Mouse (Mus musculus): ENCODE measurements around the gene Srgn. TPM values are rescaled to one million over a fixed set of nuclear protein-coding genes. Genes with fewer than 3 reads are reported as not detected.
A peak's percentile ranks its signal among the peaks of the same experiment; 100 is the strongest.
"Not testable (repeated sequence)": the region's sequence is repeated elsewhere in the genome, so short reads cannot be mapped to it uniquely, and the experiment has no call there.

The Srgn gene
- polyA plus RNA-seq, 1 experiment from 2014 or later, result 67.1 TPM

GRCm38 (mm10) chr10:62481108-62481852 lies 46.0 kb downstream of the Srgn start:
- no peak overlapping the region for H3K4me2 ChIP-seq
- no peak overlapping the region for H3K4me3 ChIP-seq (replicated peaks)
- no peaks in the 10 kb centered on the region for H3K9me3 ChIP-seq (replicated peaks)
- ATAC-seq (ENCODE audit: low read depth), result no peak
- H3K36me3 ChIP-seq, result peaks cover 21% of the 10 kb centered on the region
- 66% methylated on average over 7 of the region's 7 CpGs for WGBS (ENCODE audit: insufficient replicate concordance)
- peaks cover 34% of the 10 kb centered on the region for H3K4me1 ChIP-seq (replicated peaks)
- H3K27me3 ChIP-seq, result no peaks in the 10 kb centered on the region
- DNase-seq, result no peak
- H3K9ac ChIP-seq, result no peak overlapping the region
- no peak overlapping the region for H3K27ac ChIP-seq

DNA sequence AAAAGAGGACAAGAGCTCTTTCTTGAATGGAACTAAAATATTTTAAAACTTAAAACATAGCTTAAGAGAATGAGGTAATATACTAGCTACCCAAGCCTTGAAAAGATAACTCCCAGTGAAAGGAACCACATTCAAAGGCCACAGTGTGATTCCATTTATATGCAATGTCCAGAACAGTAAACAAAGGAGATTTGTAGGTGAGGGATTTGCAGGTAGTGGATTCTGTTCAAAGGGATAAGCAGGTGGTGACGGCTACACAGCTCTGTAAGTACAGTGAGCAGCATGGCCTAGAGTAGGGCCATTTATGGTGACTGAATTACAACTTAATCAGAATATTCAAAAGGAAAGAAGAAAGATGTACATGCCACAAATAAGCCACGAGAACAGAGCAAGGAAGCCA lies 50.3 kb downstream of the Srgn start:
- Histone ChIP-seq H3K4me2 (no peak overlapping the region), H3K27ac (no peak overlapping the region), H3K9ac (no peak overlapping the region), H3K9me3 (replicated peaks) (no peaks in the 10 kb centered on the region), H3K4me1 (replicated peaks) (peaks cover 12% of the 10 kb centered on the region), H3K36me3 (peaks cover 26% of the 10 kb centered on the region), H3K27me3 (no peaks in the 10 kb centered on the region), H3K4me3 (replicated peaks) (no peak overlapping the region)
- 63% methylated on average over 2 of the region's 2 CpGs for WGBS (ENCODE audit: insufficient replicate concordance)
- no peak for ATAC-seq (ENCODE audit: low read depth)
- DNase-seq, result no peak

- ATAC-seq (ENCODE audit: low read depth) (no peak), DNase-seq (no peak)
- H3K9me3 ChIP-seq (replicated peaks), result no peaks in the 10 kb centered on the region
- H3K4me2 ChIP-seq, result no peak overlapping the region
- peaks cover 26% of the 10 kb centered on the region for H3K36me3 ChIP-seq
- 84% methylated on average over 10 of the region's 10 CpGs for WGBS (ENCODE audit: insufficient replicate concordance)
- no peaks in the 10 kb centered on the region for H3K27me3 ChIP-seq
- no peak overlapping the region for H3K4me3 ChIP-seq (replicated peaks)
- no peak overlapping the region for H3K9ac ChIP-seq
- peaks cover 3% of the 10 kb centered on the region; the same call in 1 of the 2 replicates for H3K4me1 ChIP-seq (replicated peaks)
- H3K27ac ChIP-seq, result no peak overlapping the region
Measured at GRCm38 (mm10) chr10:62474944-62475343, 52.3 kb downstream of the Srgn start.

GRCm38 (mm10) chr10:62471105-62471504 lies 56.1 kb downstream of the Srgn start:
- no peak for DNase-seq
- 54% methylated on average over 5 of the region's 5 CpGs for WGBS (ENCODE audit: insufficient replicate concordance)
- ATAC-seq (ENCODE audit: low read depth), result no peak
- Histone ChIP-seq H3K9me3 (replicated peaks) (no peaks in the 10 kb centered on the region), H3K4me2 (no peak overlapping the region), H3K9ac (no peak overlapping the region), H3K4me3 (replicated peaks) (no peak overlapping the region), H3K4me1 (replicated peaks) (peaks cover 3% of the 10 kb centered on the region; the same call in 1 of the 2 replicates), H3K27ac (no peak overlapping the region), H3K36me3 (peaks cover 23% of the 10 kb centered on the region), H3K27me3 (no peaks in the 10 kb centered on the region)

DNA sequence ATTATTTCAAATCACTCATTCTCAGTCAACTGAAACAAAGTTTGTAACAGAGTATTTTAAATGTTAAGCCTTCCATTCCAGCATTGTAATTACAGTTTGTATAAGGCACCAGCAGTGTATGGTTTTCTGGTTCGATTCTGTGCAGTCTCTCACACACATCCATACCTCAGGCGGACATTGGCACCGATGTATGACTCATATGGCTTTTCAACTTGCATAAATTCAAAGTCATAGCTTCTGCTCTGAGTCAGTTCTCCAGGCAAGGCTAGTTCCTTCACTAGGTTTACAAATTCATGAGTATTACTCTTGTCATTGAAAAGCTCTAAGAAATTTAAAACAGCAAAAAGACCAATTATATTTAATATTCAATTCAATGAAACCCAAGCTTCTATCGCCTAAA lies 57.5 kb downstream of the Srgn start:
- ATAC-seq (ENCODE audit: low read depth) (no peak), DNase-seq (no peak)
- Histone ChIP-seq H3K9me3 (replicated peaks) (no peaks in the 10 kb centered on the region), H3K4me2 (no peak overlapping the region), H3K4me3 (replicated peaks) (no peak overlapping the region), H3K36me3 (peaks cover 25% of the 10 kb centered on the region), H3K27ac (no peak overlapping the region), H3K27me3 (no peaks in the 10 kb centered on the region), H3K4me1 (replicated peaks) (peaks cover 3% of the 10 kb centered on the region; the same call in 1 of the 2 replicates), H3K9ac (no peak overlapping the region)
- WGBS (ENCODE audit: insufficient replicate concordance), result 89% methylated on average over 4 of the region's 4 CpGs

DNA sequence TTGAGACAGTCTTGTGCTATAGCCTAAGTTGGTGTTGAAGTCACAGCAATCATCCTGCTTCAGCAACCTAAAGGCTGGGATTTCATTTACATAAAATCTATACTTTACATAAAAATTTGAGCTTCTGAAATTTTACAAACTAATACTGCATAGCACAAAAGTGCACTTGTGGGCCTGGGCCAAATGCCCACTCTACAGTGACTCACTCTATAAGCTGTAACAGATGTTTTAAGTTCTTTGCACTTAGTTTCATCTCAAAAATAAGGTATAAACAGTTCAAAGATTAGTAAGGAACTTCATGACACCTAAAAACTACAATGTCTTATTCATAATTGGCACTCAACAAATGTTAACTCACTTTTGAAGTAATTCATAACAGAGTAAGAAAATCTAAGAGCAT lies 65.9 kb downstream of the Srgn start:
- no peak overlapping the region for H3K4me3 ChIP-seq (replicated peaks)
- no peak overlapping the region for H3K9ac ChIP-seq
- peaks cover 74% of the 10 kb centered on the region for H3K36me3 ChIP-seq
- H3K4me1 ChIP-seq (replicated peaks), result no peaks in the 10 kb centered on the region
- no peaks in the 10 kb centered on the region for H3K9me3 ChIP-seq (replicated peaks)
- no peaks in the 10 kb centered on the region for H3K27me3 ChIP-seq
- H3K27ac ChIP-seq, result no peak overlapping the region
- no peak for DNase-seq
- H3K4me2 ChIP-seq, result no peak overlapping the region
- ATAC-seq (ENCODE audit: low read depth), result no peak

GRCm38 (mm10) chr10:62452001-62452400 lies 75.2 kb downstream of the Srgn start:
- not testable (repeated sequence) for DNase-seq; ATAC-seq (ENCODE audit: low read depth); H3K9ac ChIP-seq; H3K4me3 ChIP-seq (replicated peaks); H3K27ac ChIP-seq; H3K4me2 ChIP-seq; H3K27me3 ChIP-seq; H3K9me3 ChIP-seq (replicated peaks)
- Histone ChIP-seq H3K4me1 (replicated peaks) (peaks cover 34% of the 10 kb centered on the region), H3K36me3 (peaks cover 32% of the 10 kb centered on the region)
- WGBS (ENCODE audit: insufficient replicate concordance), result 59% methylated on average over 11 of the region's 11 CpGs

DNA sequence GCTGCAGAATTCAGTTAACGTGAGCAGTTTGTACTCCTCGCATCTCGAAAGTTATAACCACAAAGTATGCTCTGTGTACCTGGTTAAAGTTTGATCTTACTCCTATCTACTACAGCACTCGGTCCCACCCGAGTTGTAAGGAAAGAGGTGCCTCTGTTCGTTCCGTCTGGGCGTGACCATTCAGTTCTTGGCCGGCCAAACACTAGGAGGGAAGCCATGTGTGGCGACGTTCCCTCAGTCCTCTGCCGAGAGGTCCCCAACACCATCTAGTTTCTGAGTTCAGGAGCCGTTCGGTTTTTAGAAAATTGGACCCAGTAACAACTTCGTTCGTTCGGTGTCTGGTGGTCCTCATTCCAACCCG lies 77.0 kb downstream of the Srgn start:
- Histone ChIP-seq H3K4me2 (peak overlapping the region; percentile 73), H3K27ac (peak overlapping the region; percentile 81), H3K9ac (peak overlapping the region; percentile 96), H3K9me3 (replicated peaks) (no peaks in the 10 kb centered on the region), H3K36me3 (peaks cover 34% of the 10 kb centered on the region), H3K4me3 (replicated peaks) (peak overlapping the region; percentile 99), H3K27me3 (no peaks in the 10 kb centered on the region), H3K4me1 (replicated peaks) (peaks cover 34% of the 10 kb centered on the region)
- DNase-seq (no peak), ATAC-seq (ENCODE audit: low read depth) (peak; percentile 39; the same call in 1 of the 2 replicates)
- WGBS (ENCODE audit: insufficient replicate concordance), result 29% methylated on average over 18 of the region's 18 CpGs

GRCm38 (mm10) chr10:62449364-62450279 lies 77.6 kb downstream of the Srgn start, which contains the start of the genes 4930507D05Rik and Supv3l1:
TSS of gene 4930507D05Rik (plus strand) at chr10:62449489.
TSS of gene Supv3l1 (minus strand) at chr10:62449738.
- Histone ChIP-seq H3K27ac (peak within 1 kb of the TSS; percentile 81), H3K36me3 (peaks cover 37% of the 10 kb centered on the region), H3K4me1 (replicated peaks) (peaks cover 34% of the 10 kb centered on the region), H3K9me3 (replicated peaks) (no peaks in the 10 kb centered on the region), H3K4me3 (replicated peaks) (peak within 1 kb of the TSS; percentile 99), H3K4me2 (peak within 1 kb of the TSS; percentile 73), H3K27me3 (no peaks in the 10 kb centered on the region), H3K9ac (peak within 1 kb of the TSS; percentile 96)
- DNase-seq (peak; percentile 78), ATAC-seq (ENCODE audit: low read depth) (peak; percentile 79)
- WGBS (ENCODE audit: insufficient replicate concordance), result under 1% methylated on average over 69 of the region's 73 CpGs
